In the genomic region with DNA sequence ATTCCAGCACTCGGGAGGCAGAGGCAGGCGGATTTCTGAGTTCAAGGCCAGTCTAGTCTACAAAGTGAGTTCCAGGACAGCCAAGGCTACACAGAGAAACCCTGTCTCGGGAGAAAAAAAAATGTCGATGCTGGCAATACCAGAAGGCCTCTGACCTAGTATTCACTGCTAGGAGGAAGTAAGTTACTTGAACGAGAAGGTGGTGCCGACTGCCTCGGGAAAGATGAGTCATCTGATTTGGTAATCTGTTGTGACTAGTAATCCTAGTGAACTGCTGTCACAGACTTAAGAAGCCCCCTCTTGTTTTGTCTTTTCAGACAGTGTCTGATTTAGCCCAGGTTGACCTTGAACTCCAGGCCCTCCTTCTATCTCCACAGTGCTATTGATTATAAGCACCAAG, we compare ENCODE assay signal across 10 mouse cellular contexts. TPM values are rescaled to one million over a fixed set of nuclear protein-coding genes. Genes with fewer than 3 reads are reported as not detected.
A peak's percentile ranks its signal among the peaks of the same experiment; 100 is the strongest.
DNase-seq lines count a peak whose midpoint lies in the region; ATAC-seq and TF ChIP-seq lines count a peak whose summit lies in the region.
"Had no signal": no experiment of that assay in that cellular context is flagged by ENCODE, and none has a peak within 500 bp of the region (broad histone marks: within the 10 kb centered on the region; RNA-seq: fewer than 3 reads in every experiment).

No protein-coding gene starts in this region.

- no peaks in the 10 kb centered on the region for H3K9me3 ChIP-seq in MEL (replicated peaks; ENCODE audit: insufficient read depth, low read length)
- no peaks in the 10 kb centered on the region for H3K9me3 ChIP-seq in forebrain, embryonic 15.5 days
- H3K9me3 ChIP-seq in megakaryocyte, embryonic 14.5 days, result no peaks in the 10 kb centered on the region

- no peak overlapping the region for H3K27ac ChIP-seq in kidney, adult 2 months (ENCODE audit: insufficient read depth, low read depth, low read length)
- peak overlapping the region; percentile 88 for H3K27ac ChIP-seq in MEL (ENCODE audit: control insufficient read depth, low read depth, low read length)
- no peak overlapping the region for H3K27ac ChIP-seq in forebrain, embryonic 15.5 days (replicated peaks)
- H3K27ac ChIP-seq: kidney, postnatal 0 days had no signal

- no peak for ATAC-seq in forebrain, embryonic 15.5 days (replicated peaks)
- no peak for ATAC-seq in megakaryocyte-erythroid progenitor cell, adult 5-6 weeks (replicated peaks; ENCODE audit: low FRiP score, low TSS enrichment, poor library complexity, severe bottlenecking)
- ATAC-seq: Patski had no signal

- peak; percentile 10 for DNase-seq in kidney, adult 2 months
- no peak for DNase-seq in kidney, postnatal 36 days
- DNase-seq in MEL (ENCODE audit: low read depth, low spot score), result peak; percentile 91
- no peak for DNase-seq in layer of hippocampus, adult 18-20 months (ENCODE audit: low spot score in 2 of 2)
- DNase-seq in kidney, adult 18-20 months, result no peak

- no peaks in the 10 kb centered on the region for H3K27me3 ChIP-seq in kidney, adult 2 months (replicated peaks; ENCODE audit: control insufficient read depth, insufficient read depth, low read length)
- H3K27me3 ChIP-seq in MEL (ENCODE audit: control insufficient read depth in 1 of 2, insufficient read depth in 2 of 2, low read length in 2 of 2), result no peaks in the 10 kb centered on the region
- H3K27me3 ChIP-seq in forebrain, embryonic 15.5 days, result no peaks in the 10 kb centered on the region
- H3K27me3 ChIP-seq in megakaryocyte, embryonic 14.5 days (replicated peaks), result no peaks in the 10 kb centered on the region
- H3K27me3 ChIP-seq: Patski had no signal

- peaks cover 5% of the 10 kb centered on the region for H3K36me3 ChIP-seq in kidney, adult 2 months (ENCODE audit: control insufficient read depth, insufficient read depth, low read length)
- peaks cover 0 to 22% of the 10 kb centered on the region in 2 experiments; a peak in 3 of 4 replicates for H3K36me3 ChIP-seq in MEL (ENCODE audit: control insufficient read depth in 1 of 2, insufficient read depth in 2 of 2, low read length in 2 of 2)
- H3K36me3 ChIP-seq in forebrain, embryonic 15.5 days, result peaks cover 35% of the 10 kb centered on the region
- peaks cover 56% of the 10 kb centered on the region for H3K36me3 ChIP-seq in megakaryocyte, embryonic 14.5 days (replicated peaks; ENCODE audit: low read length)

- TF ChIP-seq EP300 in MEL (IDR thresholded peaks at IDR 0.05; ENCODE audit: low read depth in 1 of 2, low read length in 2 of 2), result peak; percentile 32 to 74; a peak in 2 of 4 replicates

- TF ChIP-seq RAD21 in MEL (IDR thresholded peaks at IDR 0.05; ENCODE audit: low read depth, low read length), result no peak

- no peak for TF ChIP-seq POLR2A in kidney, adult 2 months (IDR thresholded peaks at IDR 0.05; ENCODE audit: low read depth, low read length)
- peak in 1 of 2 experiments; percentile 58; a peak in 2 of 4 replicates for TF ChIP-seq POLR2A in MEL (IDR thresholded peaks at IDR 0.05; ENCODE audit: control insufficient read depth in 1 of 2, insufficient read depth in 1 of 2, low read depth in 1 of 2, low read length in 2 of 2, poor library complexity in 1 of 2)

- TF ChIP-seq CTCF in kidney, adult 2 months (conservative IDR thresholded peaks at IDR 0.05; ENCODE audit: insufficient read depth, insufficient read length, low read depth, low read length), result no peak
- no peak for TF ChIP-seq CTCF in MEL (IDR thresholded peaks at IDR 0.05 in 2 of 3, conservative IDR thresholded peaks at IDR 0.05 in 1 of 3; ENCODE audit: control insufficient read depth in 1 of 3, insufficient read depth in 1 of 3, low read depth in 2 of 3, low read length in 3 of 3, poor library complexity in 1 of 3, severe bottlenecking in 1 of 3)

- H3K79me2 ChIP-seq in MEL (ENCODE audit: control insufficient read depth, insufficient read depth, low read length, poor library complexity), result peaks cover 5% of the 10 kb centered on the region; the same call in 1 of the 2 replicates

- peaks cover 5% of the 10 kb centered on the region; the same call in 1 of the 2 replicates for H3K4me1 ChIP-seq in kidney, adult 2 months (ENCODE audit: control insufficient read depth, insufficient read depth, low read length)
- peaks cover 13 to 18% of the 10 kb centered on the region in 2 experiments for H3K4me1 ChIP-seq in MEL (ENCODE audit: control insufficient read depth in 1 of 2, insufficient read depth in 2 of 2, low read length in 2 of 2)
- H3K4me1 ChIP-seq in forebrain, embryonic 15.5 days, result peaks cover 24% of the 10 kb centered on the region
- peaks cover 37% of the 10 kb centered on the region for H3K4me1 ChIP-seq in megakaryocyte, embryonic 14.5 days

- peak overlapping the region; percentile 80 for H3K9ac ChIP-seq in MEL (ENCODE audit: control insufficient read depth, low read depth, low read length, poor library complexity, severe bottlenecking)
- H3K9ac ChIP-seq in forebrain, embryonic 15.5 days (replicated peaks), result no peak overlapping the region

- H3K4me3 ChIP-seq in kidney, adult 2 months (ENCODE audit: insufficient read depth, low read depth, low read length), result no peak overlapping the region
- peak overlapping the region; percentile 81 to 86 for H3K4me3 ChIP-seq in MEL (ENCODE audit: control insufficient read depth in 1 of 2, insufficient read depth in 1 of 2, low read depth in 2 of 2, low read length in 2 of 2)
- H3K4me3 ChIP-seq in forebrain, embryonic 15.5 days, result peak overlapping the region; percentile 63
- H3K4me3 ChIP-seq in megakaryocyte, embryonic 14.5 days (replicated peaks), result peak overlapping the region; percentile 23

- WGBS in kidney, adult 2 months, result 51% methylated on average over 7 of the region's 7 CpGs
- WGBS in forebrain, embryonic 15.5 days, result 89% methylated on average over 7 of the region's 7 CpGs

- no peak overlapping the region for H3K4me2 ChIP-seq in forebrain, embryonic 15.5 days (replicated peaks)

RNA-seq across cellular contexts. Expression of a gene that starts 1.5 kb away (rescaled TPM):
- 39.1 and 39.2 TPM in 2 replicates for polyA plus RNA-seq in kidney, adult 2 months (2012; rRNA removed)
- 26.3 and 29.5 TPM in 2 replicates for total RNA-seq in MEL (2012; rRNA removed)
- 10 to 100 TPM in 1 of 2 experiments, not detected in 1; 34.9 TPM for polyA plus RNA-seq in MEL (2012; ENCODE audit: insufficient read depth in 1 of 2, insufficient read length in 2 of 2, low read depth in 1 of 2, low replicate concordance in 2 of 2, missing spikeins in 1 of 2)
- polyA plus RNA-seq in forebrain, embryonic 15.5 days (2015; fragmentation: Nextera tagmentation; extraction: Ambion mirVana), result 207 and 211 TPM in 2 replicates
- 16.8 and 17.7 TPM in 2 replicates for polyA plus RNA-seq in megakaryocyte, embryonic 14.5 days (2012; ENCODE audit: insufficient read depth, low replicate concordance)
- 23.6 and 45.9 TPM in 2 replicates for total RNA-seq in megakaryocyte-erythroid progenitor cell, adult 5-6 weeks (2014; fragmentation: Nextera tagmentation)
- 43.0 and 51.1 TPM in 2 replicates for total RNA-seq in megakaryocyte-erythroid progenitor cell, adult 5-6 weeks (2017)
- total RNA-seq in layer of hippocampus, adult 18-20 months (2021), result 10 to 100 TPM; 54.1 to 54.6 TPM

RNA-seq across cellular contexts. Expression of a gene that starts 8.4 kb away (rescaled TPM):
- polyA plus RNA-seq in kidney, adult 2 months (2012; rRNA removed), result 14.3 and 18.9 TPM in 2 replicates
- 1.2 and 3.3 TPM in 2 replicates for total RNA-seq in MEL (2012; rRNA removed)
- 1 to 10 TPM in 1 of 2 experiments, not detected in 1; 5.3 TPM for polyA plus RNA-seq in MEL (2012; ENCODE audit: insufficient read depth in 1 of 2, insufficient read length in 2 of 2, low read depth in 1 of 2, low replicate concordance in 2 of 2, missing spikeins in 1 of 2)
- 21.9 and 26.2 TPM in 2 replicates for polyA plus RNA-seq in forebrain, embryonic 15.5 days (2015; fragmentation: Nextera tagmentation; extraction: Ambion mirVana)
- 8.7 and 11.3 TPM in 2 replicates for polyA plus RNA-seq in megakaryocyte, embryonic 14.5 days (2012; ENCODE audit: insufficient read depth, low replicate concordance)
- total RNA-seq in megakaryocyte-erythroid progenitor cell, adult 5-6 weeks (2014; fragmentation: Nextera tagmentation), result 8.6 and 16.5 TPM in 2 replicates
- 0.95 and 8.6 TPM in 2 replicates for total RNA-seq in megakaryocyte-erythroid progenitor cell, adult 5-6 weeks (2017)
- 10 to 100 TPM; 15.7 to 17.7 TPM for total RNA-seq in layer of hippocampus, adult 18-20 months (2021)

RNA-seq across cellular contexts. Expression of a gene that starts 26.7 kb away (rescaled TPM):
- 2.9 and 3.5 TPM in 2 replicates for polyA plus RNA-seq in kidney, adult 2 months (2012; rRNA removed)
- 2.8 and 3.5 TPM in 2 replicates for total RNA-seq in MEL (2012; rRNA removed)
- 10 to 100 TPM in 1 of 2 experiments, not detected in 1; 16.2 TPM for polyA plus RNA-seq in MEL (2012; ENCODE audit: insufficient read depth in 1 of 2, insufficient read length in 2 of 2, low read depth in 1 of 2, low replicate concordance in 2 of 2, missing spikeins in 1 of 2)
- polyA plus RNA-seq in forebrain, embryonic 15.5 days (2015; fragmentation: Nextera tagmentation; extraction: Ambion mirVana), result 0.50 and 0.71 TPM in 2 replicates
- polyA plus RNA-seq in megakaryocyte, embryonic 14.5 days (2012; ENCODE audit: insufficient read depth, low replicate concordance), result 0.62 TPM in 1 of 2 replicates, not detected in the other
- total RNA-seq in megakaryocyte-erythroid progenitor cell, adult 5-6 weeks (2014; fragmentation: Nextera tagmentation), result not detected in 2 replicates
- total RNA-seq in megakaryocyte-erythroid progenitor cell, adult 5-6 weeks (2017), result 4.3 TPM in 1 of 2 replicates, not detected in the other
- under 1 TPM; 0.56 to 0.87 TPM for total RNA-seq in layer of hippocampus, adult 18-20 months (2021)
- polyA plus RNA-seq: Patski had no signal

RNA-seq across cellular contexts. Expression of a gene that starts 32.1 kb away (rescaled TPM):
- 37.8 and 45.7 TPM in 2 replicates for polyA plus RNA-seq in kidney, adult 2 months (2012; rRNA removed)
- 19.2 and 19.5 TPM in 2 replicates for total RNA-seq in MEL (2012; rRNA removed)
- polyA plus RNA-seq in MEL (2012; ENCODE audit: insufficient read depth in 1 of 2, insufficient read length in 2 of 2, low read depth in 1 of 2, low replicate concordance in 2 of 2, missing spikeins in 1 of 2), result 10 to 100 TPM in 1 of 2 experiments, not detected in 1; 57.4 TPM
- 16.7 and 21.7 TPM in 2 replicates for polyA plus RNA-seq in forebrain, embryonic 15.5 days (2015; fragmentation: Nextera tagmentation; extraction: Ambion mirVana)
- polyA plus RNA-seq in megakaryocyte, embryonic 14.5 days (2012; ENCODE audit: insufficient read depth, low replicate concordance), result 21.5 and 67.6 TPM in 2 replicates
- total RNA-seq in megakaryocyte-erythroid progenitor cell, adult 5-6 weeks (2014; fragmentation: Nextera tagmentation), result 67.0 and 86.8 TPM in 2 replicates
- 18.5 and 18.6 TPM in 2 replicates for total RNA-seq in megakaryocyte-erythroid progenitor cell, adult 5-6 weeks (2017)
- 10 to 100 TPM; 43.1 to 44.9 TPM for total RNA-seq in layer of hippocampus, adult 18-20 months (2021)

RNA-seq across cellular contexts. Expression of a gene that starts 44.6 kb away (rescaled TPM):
- polyA plus RNA-seq in kidney, adult 2 months (2012; rRNA removed), result 0.95 and 0.99 TPM in 2 replicates
- 0.19 and 0.33 TPM in 2 replicates for total RNA-seq in MEL (2012; rRNA removed)
- polyA plus RNA-seq in MEL (2012; ENCODE audit: insufficient read depth in 1 of 2, insufficient read length in 2 of 2, low read depth in 1 of 2, low replicate concordance in 2 of 2, missing spikeins in 1 of 2), result 1 to 10 TPM in 1 of 2 experiments, not detected in 1; 5.5 TPM
- 29.9 and 30.4 TPM in 2 replicates for polyA plus RNA-seq in forebrain, embryonic 15.5 days (2015; fragmentation: Nextera tagmentation; extraction: Ambion mirVana)
- 2.5 and 7.7 TPM in 2 replicates for polyA plus RNA-seq in megakaryocyte, embryonic 14.5 days (2012; ENCODE audit: insufficient read depth, low replicate concordance)
- total RNA-seq in megakaryocyte-erythroid progenitor cell, adult 5-6 weeks (2014; fragmentation: Nextera tagmentation), result not detected in 2 replicates
- not detected in 2 replicates for total RNA-seq in megakaryocyte-erythroid progenitor cell, adult 5-6 weeks (2017)
- 100 to 1,000 TPM; 168 to 191 TPM for total RNA-seq in layer of hippocampus, adult 18-20 months (2021)

Comparison
In these comparisons a context has a peak if more than half of its experiments do, and no peak if none do; other contexts are left out.
1. DNase-seq: peak in kidney, adult 2 months (single experiment) and MEL (single experiment); none in kidney, postnatal 36 days (0 of 2), layer of hippocampus, adult 18-20 months (0 of 2) and kidney, adult 18-20 months (single experiment).